Mouse (Mus musculus) bone marrow, adult 2 months (tissue): ENCODE data around the gene Mfap3. TPM values are rescaled to one million over a fixed set of nuclear protein-coding genes. Genes with fewer than 3 reads are reported as not detected.

Source experiments
- H3K27ac ChIP-seq: fragments of 200-500 bp; 2 replicates; pipeline ENCODE4 v1.5.1; 2012; ENCODE audit warnings: low read depth, mild to moderate bottlenecking, control low read depth, inconsistent platforms, low read length; ENCODE audit not compliant: control insufficient read depth, poor library complexity, insufficient read depth
- H3K4me1 ChIP-seq: fragments of 200-500 bp; 2 replicates; pipeline ENCODE4 v1.6.1; 2011; ENCODE audit warnings: low read length; ENCODE audit not compliant: control insufficient read depth, insufficient read depth
- H3K4me3 ChIP-seq: fragments of 200-500 bp; replicated peaks from 2 replicates; pipeline ENCODE3; 2011; ENCODE audit warnings: mild to moderate bottlenecking, low read depth, low read length, control low read depth; ENCODE audit not compliant: control insufficient read depth
- CTCF ChIP-seq: fragments of 200-500 bp; IDR thresholded peaks from 2 replicates; pipeline ENCODE4 v1.5.1; 2011; ENCODE audit warnings: low read length, control low read depth; ENCODE audit not compliant: control insufficient read depth, insufficient read depth
- POLR2A ChIP-seq: fragments of 200-500 bp; IDR thresholded peaks from 2 replicates; pipeline ENCODE4 v1.6.1; 2011; ENCODE audit warnings: low read depth, mild to moderate bottlenecking, control low read depth, low read length, borderline replicate concordance; ENCODE audit not compliant: control insufficient read depth
- WGBS: fragments of 180-500 bp; shearing (Covaris S2); methylation state at CpG from one replicate; pipeline ENCODE4 v1.1.7; 2018; 5-methylcytosine and 5-hydroxymethylcytosine counted together
- polyA plus RNA-seq: library from polyadenylated mRNA; stranded (reverse); fragments of >200 nt; gene quantifications from 2 replicates; pipeline ENCODE4 v1.2.4, GENCODE M21; 2011; ENCODE audit warnings: low replicate concordance; ENCODE audit not compliant: missing spikeins, insufficient read depth, insufficient read length

Mfap3 gene
- polyA plus RNA-seq, 1 experiment: 9.6 TPM

DNA sequence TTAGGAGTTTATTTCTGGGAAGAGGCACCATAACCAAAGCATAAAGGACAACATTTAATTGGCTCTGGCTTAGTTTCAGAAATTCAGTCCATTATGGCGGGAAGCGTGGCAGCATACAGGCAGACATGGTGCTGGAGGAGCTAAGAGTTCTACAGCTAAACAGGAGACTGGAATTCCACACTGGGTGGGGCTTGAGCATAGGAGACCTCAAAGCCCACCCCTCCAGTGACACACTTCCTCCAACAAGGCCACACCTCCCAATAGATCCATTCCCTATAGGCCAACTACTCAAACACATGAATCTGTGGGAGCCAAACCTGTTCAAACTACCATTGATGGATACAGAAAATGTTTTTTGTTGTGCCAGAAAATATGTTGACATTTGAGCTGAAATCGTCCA is 2.7 kb downstream of the Mfap3 start:
- Histone ChIP-seq H3K4me1 (peaks cover 1% of the 10 kb centered on the region), H3K27ac (no peak overlapping the region), H3K4me3 (no peak overlapping the region)
- 95% methylated on average over 3 of the region's 3 CpGs for WGBS
- no peak for TF ChIP-seq POLR2A

DNA sequence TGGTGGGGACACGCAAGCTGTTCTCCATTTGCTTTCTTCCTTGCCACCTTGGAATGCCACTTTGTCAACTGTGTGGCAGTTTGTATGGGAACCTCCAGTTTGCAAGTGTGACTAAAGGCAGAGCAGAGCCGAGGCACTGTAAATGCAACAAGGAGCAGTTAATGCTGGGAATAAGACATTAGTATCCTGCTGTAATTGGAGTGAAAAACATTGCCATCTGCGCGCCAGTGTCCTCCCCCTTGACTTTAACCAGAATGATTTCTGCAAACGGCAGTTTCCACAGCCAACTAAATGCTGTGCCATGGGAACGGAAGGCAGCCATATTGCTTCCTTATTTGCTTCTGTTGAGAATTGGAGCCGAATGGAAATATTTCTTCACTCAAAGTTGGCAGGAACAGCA is 3.6 kb downstream of the Mfap3 start:
- TF ChIP-seq POLR2A: no peak
- no peak for TF ChIP-seq CTCF
- WGBS: 82% methylated on average over 7 of the region's 7 CpGs

DNA sequence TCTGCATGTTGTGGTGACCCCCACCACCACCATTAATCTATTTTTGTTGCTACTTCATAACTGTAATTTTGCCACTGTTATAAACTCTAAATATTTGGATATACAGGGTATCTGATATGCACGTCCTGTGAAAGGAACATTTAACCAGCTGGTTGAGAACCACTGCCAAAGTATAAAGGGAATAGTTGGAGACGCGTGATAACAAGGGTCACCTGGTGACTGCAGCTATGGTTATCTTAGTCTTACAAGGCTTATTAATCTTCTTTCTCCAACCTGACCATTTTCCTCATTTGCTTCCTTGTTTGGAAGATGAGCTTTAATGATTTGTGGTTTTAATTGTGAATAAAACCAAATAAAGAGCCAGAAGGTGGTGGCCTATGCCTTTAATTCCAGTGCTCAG is 5.0 kb downstream of the Mfap3 start:
- WGBS: 67% methylated on average over 3 of the region's 3 CpGs
- no peak for TF ChIP-seq CTCF
- TF ChIP-seq POLR2A: no peak
- peaks cover 1% of the 10 kb centered on the region for H3K4me1 ChIP-seq
- H3K4me3 ChIP-seq: no peak overlapping the region
- H3K27ac ChIP-seq: no peak overlapping the region

More for the DNA sequence above, 3.6 kb downstream of the Mfap3 start:
- Histone ChIP-seq H3K4me1 (peaks cover 1% of the 10 kb centered on the region), H3K27ac (no peak overlapping the region), H3K4me3 (no peak overlapping the region)

DNA sequence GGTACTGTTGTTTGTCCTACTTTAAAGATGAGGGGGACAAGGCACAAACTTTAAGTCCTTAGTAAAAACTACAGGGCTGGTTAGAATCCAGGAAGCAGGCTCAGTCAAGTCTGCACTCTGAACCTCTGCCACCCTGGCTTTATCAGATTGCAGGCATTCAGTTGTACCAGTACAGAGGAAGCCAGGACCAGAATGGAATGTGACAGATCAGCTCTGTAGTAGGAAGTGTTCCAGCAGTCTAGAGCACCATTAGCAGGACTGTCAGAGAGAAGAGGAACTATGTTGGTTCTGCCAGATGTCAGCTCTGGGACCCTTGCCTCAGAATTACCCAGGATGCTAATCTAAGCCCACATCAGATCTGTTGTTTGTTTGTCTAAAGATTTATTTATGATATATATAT is 6.1 kb downstream of the Mfap3 start:
- TF ChIP-seq CTCF (no peak), POLR2A (no peak)
- no peaks in the 10 kb centered on the region; the same call in 1 of the 2 replicates for H3K4me1 ChIP-seq
- H3K4me3 ChIP-seq: no peak overlapping the region
- no peak overlapping the region for H3K27ac ChIP-seq

GRCm38 (mm10) chr11:57525900-57526299 is 7.4 kb downstream of the Mfap3 start:
- H3K4me3 ChIP-seq: no peak overlapping the region
- 64% methylated on average over 3 of the region's 3 CpGs for WGBS
- H3K4me1 ChIP-seq: no peaks in the 10 kb centered on the region; the same call in 1 of the 2 replicates
- no peak for TF ChIP-seq CTCF
- no peak for TF ChIP-seq POLR2A
- no peak overlapping the region for H3K27ac ChIP-seq

- Histone ChIP-seq H3K4me1 (no peaks in the 10 kb centered on the region; the same call in 1 of the 2 replicates), H3K4me3 (no peak overlapping the region), H3K27ac (no peak overlapping the region)
- 68% methylated on average over 4 of the region's 4 CpGs for WGBS
- no peak for TF ChIP-seq POLR2A
- no peak for TF ChIP-seq CTCF
These were observed 9.0 kb downstream of the Mfap3 start for GRCm38 (mm10) chr11:57527506-57527905.

DNA sequence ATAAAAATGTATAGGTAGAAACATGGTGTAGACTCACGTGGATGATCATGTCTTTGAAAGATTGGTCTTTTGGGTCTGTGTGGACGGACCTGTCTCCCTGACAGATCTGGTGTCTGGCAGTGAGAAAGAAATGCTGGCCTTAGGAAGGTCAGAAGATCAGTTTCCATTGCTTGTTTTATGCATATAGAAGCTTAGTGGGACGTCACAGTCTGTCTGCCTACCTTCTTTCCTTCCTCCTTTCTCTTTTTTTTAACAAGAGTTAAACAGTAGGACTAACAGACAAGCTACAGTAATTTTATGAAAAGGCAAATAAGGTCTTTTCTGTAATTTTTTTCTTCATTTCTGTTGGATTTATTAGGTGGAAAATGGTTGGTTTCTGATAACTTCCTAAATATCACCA is 10.6 kb downstream of the Mfap3 start:
- 77% methylated on average over 3 of the region's 3 CpGs for WGBS
- H3K27ac ChIP-seq: no peak overlapping the region
- H3K4me1 ChIP-seq: no peaks in the 10 kb centered on the region; the same call in 1 of the 2 replicates
- H3K4me3 ChIP-seq: no peak overlapping the region
- TF ChIP-seq POLR2A (no peak), CTCF (no peak)

DNA sequence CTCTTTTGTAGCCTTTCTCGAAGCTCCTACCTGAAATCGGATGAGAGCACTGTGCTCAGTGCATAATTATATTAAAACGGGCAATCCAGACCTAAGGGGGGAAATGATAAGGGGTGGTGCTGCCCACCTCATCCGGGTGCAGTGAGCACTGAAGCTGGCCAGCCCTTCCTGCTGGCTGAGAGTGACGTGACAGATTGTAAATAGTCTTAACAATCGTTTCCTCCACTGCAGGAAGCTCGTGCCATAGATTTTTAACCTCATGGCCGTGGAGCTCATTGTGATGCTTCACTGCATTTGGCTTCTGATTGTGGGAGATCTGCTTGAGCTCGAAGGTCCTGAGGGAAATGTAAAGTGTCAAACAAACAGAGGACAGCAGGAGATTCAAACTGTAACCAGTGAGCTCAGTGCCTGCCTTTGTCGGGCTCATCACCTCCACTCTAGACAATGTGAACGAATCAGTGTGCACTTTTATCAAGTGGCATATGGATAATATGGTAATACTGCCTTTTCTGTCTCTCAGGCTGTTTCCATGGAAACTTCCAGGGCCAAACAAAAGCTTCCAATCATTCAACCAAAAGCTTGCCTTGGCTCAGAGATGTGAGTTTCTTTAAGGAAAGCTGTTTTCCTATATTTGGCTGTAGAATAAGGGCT is 13.0 kb downstream of the Mfap3 start:
- Histone ChIP-seq H3K27ac (no peak overlapping the region), H3K4me3 (no peak overlapping the region), H3K4me1 (no peaks in the 10 kb centered on the region)
- 32% methylated on average over 11 of the region's 11 CpGs for WGBS
- TF ChIP-seq CTCF (no peak), POLR2A (no peak)

DNA sequence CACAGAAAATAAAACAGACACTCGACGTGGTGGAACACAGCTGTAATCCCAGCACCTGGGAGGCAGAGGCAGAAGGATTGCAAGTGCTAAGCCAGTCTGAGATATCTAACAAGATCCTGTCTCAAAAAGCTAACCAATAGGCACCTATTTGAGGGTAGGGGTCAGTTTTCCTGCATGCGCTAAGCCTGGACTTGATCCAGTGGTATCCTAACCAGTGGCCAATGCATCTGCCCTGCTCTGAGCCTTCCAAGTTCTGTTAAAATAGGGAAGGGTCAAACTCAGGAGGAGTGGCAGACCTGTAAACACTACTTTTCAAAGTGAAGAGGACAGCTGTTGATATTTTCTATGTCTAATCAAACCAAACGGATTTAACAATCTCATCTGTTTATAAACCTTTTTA is 13.8 kb downstream of the Mfap3 start:
- TF ChIP-seq POLR2A (no peak), CTCF (no peak)
- 85% methylated on average over 4 of the region's 4 CpGs for WGBS
- no peaks in the 10 kb centered on the region for H3K4me1 ChIP-seq
- no peak overlapping the region for H3K27ac ChIP-seq
- no peak overlapping the region for H3K4me3 ChIP-seq
